Mouse (Mus musculus) MEL (cell line): Measurements from ENCODE around the gene Nup210l. TPM values are rescaled to one million over a fixed set of nuclear protein-coding genes. Genes with fewer than 3 reads are reported as not detected.
A peak's percentile ranks its signal among the peaks of the same experiment; 100 is the strongest.

Experiments used
- DNase-seq: peaks from one replicate; pipeline ENCODE4 v3.0.0; 2011; ENCODE audit warnings: low read depth, low spot score
- H3K27ac ChIP-seq: 2 replicates; pipeline ENCODE4 v1.5.1; 2012; ENCODE audit warnings: low read depth, mild to moderate bottlenecking, control low read depth, low read length, moderate library complexity; ENCODE audit not compliant: control insufficient read depth
- H3K27me3 ChIP-seq, 2 experiments: fragments of 150-350 bp in 1 of 2; sonication (generic) in 1 of 2; 2 replicates each; pipeline ENCODE4 v1.6.1; 2012; ENCODE audit warnings: low read length in 2 of 2, mild to moderate bottlenecking in 2 of 2, improper control_type of control experiment in 1 of 2, moderate library complexity in 1 of 2; ENCODE audit not compliant: insufficient read depth in 2 of 2, control insufficient read depth in 1 of 2
- H3K36me3 ChIP-seq, 2 experiments: 2 replicates each; pipeline ENCODE4 v1.6.1; 2012 to 2014; ENCODE audit warnings: low read length in 2 of 2, improper control_type of control experiment in 1 of 2, inconsistent platforms in 1 of 2, mild to moderate bottlenecking in 1 of 2; ENCODE audit not compliant: insufficient read depth in 2 of 2, control insufficient read depth in 1 of 2
- H3K4me1 ChIP-seq, 2 experiments: fragments of 150-350 bp in 1 of 2; sonication (generic) in 1 of 2; 2 replicates each; pipeline ENCODE4 v1.6.1; 2012; ENCODE audit warnings: low read length in 2 of 2, improper control_type of control experiment in 1 of 2, mild to moderate bottlenecking in 1 of 2; ENCODE audit not compliant: insufficient read depth in 2 of 2, control insufficient read depth in 1 of 2
- H3K4me3 ChIP-seq, 2 experiments: fragments of 150-350 bp in 1 of 2; sonication (generic) in 1 of 2; 2 replicates each; pipeline ENCODE4 v1.5.1; 2012; ENCODE audit warnings: low read depth in 2 of 2, low read length in 2 of 2, mild to moderate bottlenecking in 2 of 2, moderate library complexity in 2 of 2, control low read depth in 1 of 2, improper control_type of control experiment in 1 of 2; ENCODE audit not compliant: control insufficient read depth in 1 of 2, insufficient read depth in 1 of 2
- H3K79me2 ChIP-seq: 2 replicates; pipeline ENCODE4 v1.6.1; 2012; ENCODE audit warnings: mild to moderate bottlenecking, low read length, moderate library complexity; ENCODE audit not compliant: control insufficient read depth, poor library complexity, insufficient read depth
- H3K9ac ChIP-seq: 2 replicates; pipeline ENCODE4 v1.6.1; 2012; ENCODE audit warnings: low read depth, mild to moderate bottlenecking, control low read depth, low read length, moderate library complexity; ENCODE audit not compliant: control insufficient read depth, poor library complexity, severe bottlenecking
- H3K9me3 ChIP-seq: fragments of 150-350 bp; sonication (generic); replicated peaks from 2 replicates; pipeline ENCODE4 v1.6.1; 2012; ENCODE audit warnings: mild to moderate bottlenecking, low read length, improper control_type of control experiment, moderate library complexity; ENCODE audit not compliant: insufficient read depth
- BHLHE40 ChIP-seq: IDR thresholded peaks from 2 replicates; pipeline ENCODE4 v1.6.1; 2012; ENCODE audit warnings: low read depth, mild to moderate bottlenecking, inconsistent platforms, low read length, improper control_type of control experiment, borderline replicate concordance
- CHD1 ChIP-seq: IDR thresholded peaks from 2 replicates; pipeline ENCODE4 v1.6.1; 2012; ENCODE audit warnings: low read depth, mild to moderate bottlenecking, inconsistent platforms, low read length, improper control_type of control experiment
- CHD2 ChIP-seq: IDR thresholded peaks from 2 replicates; pipeline ENCODE4 v1.6.1; 2011; ENCODE audit warnings: low read length, improper control_type of control experiment
- CTCF ChIP-seq, 3 experiments: IDR thresholded peaks in 2 of 3; conservative IDR thresholded peaks in 1 of 3; 2 replicates each; pipeline ENCODE4 v1.5.1; 2011 to 2012; ENCODE audit warnings: low read length in 3 of 3, low read depth in 2 of 3, mild to moderate bottlenecking in 2 of 3, improper control_type of control experiment in 1 of 3, inconsistent platforms in 1 of 3, mixed read lengths in 1 of 3, moderate library complexity in 1 of 3; ENCODE audit not compliant: control insufficient read depth in 1 of 3, insufficient read depth in 1 of 3, poor library complexity in 1 of 3, severe bottlenecking in 1 of 3
- E2F4 ChIP-seq: IDR thresholded peaks from 2 replicates; pipeline ENCODE4 v1.6.1; 2011; ENCODE audit warnings: low read depth, low read length, improper control_type of control experiment, borderline replicate concordance
- ELF1 ChIP-seq: IDR thresholded peaks from 2 replicates; pipeline ENCODE4 v1.6.1; 2014; ENCODE audit warnings: low read depth, mild to moderate bottlenecking, inconsistent platforms, low read length, improper control_type of control experiment, moderate library complexity
- EP300 ChIP-seq, 2 experiments: IDR thresholded peaks; 2 replicates each; pipeline ENCODE4 v1.6.1; 2011; ENCODE audit warnings: improper control_type of control experiment in 2 of 2, low read length in 2 of 2, low read depth in 1 of 2, mild to moderate bottlenecking in 1 of 2
- ETS1 ChIP-seq: IDR thresholded peaks from 2 replicates; pipeline ENCODE4 v1.6.1; 2012; ENCODE audit warnings: low read depth, mild to moderate bottlenecking, inconsistent platforms, low read length, improper control_type of control experiment, moderate library complexity
- GABPA ChIP-seq: IDR thresholded peaks from 2 replicates; pipeline ENCODE4 v1.6.1; 2012; ENCODE audit warnings: low read depth, mild to moderate bottlenecking, inconsistent platforms, low read length, improper control_type of control experiment, moderate library complexity
- GATA1 ChIP-seq: IDR thresholded peaks from 2 replicates; pipeline ENCODE4 v1.6.1; 2011; ENCODE audit warnings: low read depth, low read length, improper control_type of control experiment
- HCFC1 ChIP-seq: IDR thresholded peaks from 2 replicates; pipeline ENCODE4 v1.6.1; 2012; ENCODE audit warnings: low read depth, mild to moderate bottlenecking, inconsistent platforms, low read length, improper control_type of control experiment, moderate library complexity
- JUND ChIP-seq: IDR thresholded peaks from 2 replicates; pipeline ENCODE4 v1.6.1; 2011; ENCODE audit warnings: low read depth, mild to moderate bottlenecking, improper control_type of control experiment, low read length
- KAT2A ChIP-seq: conservative IDR thresholded peaks from 2 replicates; pipeline ENCODE4 v1.6.1; 2012; ENCODE audit warnings: low read depth, low read length, improper control_type of control experiment, inconsistent platforms
- MAFK ChIP-seq: IDR thresholded peaks from 2 replicates; pipeline ENCODE4 v1.6.1; 2011; ENCODE audit warnings: low read depth, mild to moderate bottlenecking, low read length, improper control_type of control experiment, borderline replicate concordance
- MAX ChIP-seq: IDR thresholded peaks from 2 replicates; pipeline ENCODE4 v1.6.1; 2011; ENCODE audit warnings: low read length, improper control_type of control experiment
- MEF2A ChIP-seq: IDR thresholded peaks from 2 replicates; pipeline ENCODE4 v1.6.1; 2014; ENCODE audit warnings: low read depth, mild to moderate bottlenecking, inconsistent platforms, low read length, improper control_type of control experiment; ENCODE audit not compliant: poor library complexity, insufficient replicate concordance, severe bottlenecking; ENCODE audit errors: extremely low read depth
- MXI1 ChIP-seq: IDR thresholded peaks from 2 replicates; pipeline ENCODE4 v1.6.1; 2011; ENCODE audit warnings: mild to moderate bottlenecking, low read depth, low read length, improper control_type of control experiment
- MYB ChIP-seq: IDR thresholded peaks from 2 replicates; pipeline ENCODE4 v1.6.1; 2011; ENCODE audit warnings: mild to moderate bottlenecking, low read depth, low read length, improper control_type of control experiment
- MYC ChIP-seq: IDR thresholded peaks from 2 replicates; pipeline ENCODE4 v1.6.1; 2011; ENCODE audit warnings: low read depth, mild to moderate bottlenecking, low read length, improper control_type of control experiment, moderate library complexity
- NELFE ChIP-seq: IDR thresholded peaks from 2 replicates; pipeline ENCODE4 v1.6.1; 2011; ENCODE audit warnings: low read depth, low read length, improper control_type of control experiment
- NRF1 ChIP-seq: IDR thresholded peaks from 2 replicates; pipeline ENCODE4 v1.6.1; 2014; ENCODE audit warnings: low read depth, mild to moderate bottlenecking, inconsistent platforms, low read length, improper control_type of control experiment, moderate library complexity; ENCODE audit not compliant: poor library complexity, insufficient read depth, severe bottlenecking
- POLR2A ChIP-seq, 2 experiments: IDR thresholded peaks; 2 replicates each; pipeline ENCODE4 v1.6.1; 2011 to 2012; ENCODE audit warnings: low read length in 2 of 2, mild to moderate bottlenecking in 2 of 2, control low read depth in 1 of 2, improper control_type of control experiment in 1 of 2, low read depth in 1 of 2, moderate library complexity in 1 of 2; ENCODE audit not compliant: control insufficient read depth in 1 of 2, insufficient read depth in 1 of 2, poor library complexity in 1 of 2
- POLR2AphosphoS2 ChIP-seq: IDR thresholded peaks from 2 replicates; pipeline ENCODE4 v1.6.1; 2011; ENCODE audit warnings: low read length, improper control_type of control experiment
- POLR2AphosphoS5 ChIP-seq: IDR thresholded peaks from 2 replicates; pipeline ENCODE4 v1.6.1; 2012; ENCODE audit warnings: low read depth, borderline replicate concordance, mild to moderate bottlenecking, inconsistent platforms, low read length, moderate library complexity, mixed read lengths
- RAD21 ChIP-seq: IDR thresholded peaks from 2 replicates; pipeline ENCODE4 v1.6.1; 2011; ENCODE audit warnings: mild to moderate bottlenecking, low read depth, low read length, improper control_type of control experiment
- RCOR1 ChIP-seq: IDR thresholded peaks from 2 replicates; pipeline ENCODE4 v1.6.1; 2012; ENCODE audit warnings: low read depth, mild to moderate bottlenecking, inconsistent platforms, low read length, improper control_type of control experiment
- SMC3 ChIP-seq: IDR thresholded peaks from 2 replicates; pipeline ENCODE4 v1.6.1; 2011; ENCODE audit warnings: low read depth, low read length, improper control_type of control experiment
- TAL1 ChIP-seq: IDR thresholded peaks from 2 replicates; pipeline ENCODE4 v1.6.1; 2012; ENCODE audit warnings: mild to moderate bottlenecking, inconsistent platforms, low read length, moderate library complexity, mixed read lengths
- TBP ChIP-seq: IDR thresholded peaks from 2 replicates; pipeline ENCODE4 v1.8.0; 2011; ENCODE audit warnings: low read depth, low read length, improper control_type of control experiment
- TCF12 ChIP-seq: IDR thresholded peaks from 2 replicates; pipeline ENCODE4 v1.6.1; 2014; ENCODE audit warnings: low read depth, mild to moderate bottlenecking, inconsistent platforms, low read length, improper control_type of control experiment, moderate library complexity
- UBTF ChIP-seq: IDR thresholded peaks from 2 replicates; pipeline ENCODE4 v1.6.1; 2012; ENCODE audit warnings: low read depth, mild to moderate bottlenecking, inconsistent platforms, low read length, improper control_type of control experiment, moderate library complexity, borderline replicate concordance; ENCODE audit not compliant: insufficient read depth
- USF2 ChIP-seq, 2 experiments: IDR thresholded peaks; 2 replicates each; pipeline ENCODE4 v1.6.1; 2011 to 2012; ENCODE audit warnings: improper control_type of control experiment in 2 of 2, low read length in 2 of 2, borderline replicate concordance in 1 of 2, inconsistent platforms in 1 of 2, low read depth in 1 of 2, mild to moderate bottlenecking in 1 of 2; ENCODE audit not compliant: insufficient read depth in 1 of 2
- ZC3H11A ChIP-seq: IDR thresholded peaks from 2 replicates; pipeline ENCODE4 v1.6.1; 2012; ENCODE audit warnings: low read depth, mild to moderate bottlenecking, inconsistent platforms, low read length, improper control_type of control experiment
- ZMIZ1 ChIP-seq: IDR thresholded peaks from 2 replicates; pipeline ENCODE4 v1.6.1; 2012; ENCODE audit warnings: low read depth, mild to moderate bottlenecking, inconsistent platforms, low read length, improper control_type of control experiment, moderate library complexity
- ZNF384 ChIP-seq: IDR thresholded peaks from 2 replicates; pipeline ENCODE4 v1.6.1; 2012; ENCODE audit warnings: low read depth, mild to moderate bottlenecking, inconsistent platforms, low read length, improper control_type of control experiment
- polyA plus RNA-seq, 2 experiments: library from polyadenylated mRNA; stranded (reverse) in 1 of 2; unstranded in 1 of 2; fragments of >175 nt in 1 of 2; fragments of >200 nt in 1 of 2; gene quantifications; 2 replicates each; pipeline versions ENCODE4 v1.2.1 to v1.2.4; 2012; ENCODE audit warnings: low replicate concordance in 2 of 2, low read depth in 1 of 2; ENCODE audit not compliant: insufficient read length in 2 of 2, insufficient read depth in 1 of 2, missing spikeins in 1 of 2
- total RNA-seq: library from RNA; depleted of rRNA; stranded (reverse); fragments of 300-350 nt; gene quantifications from 2 replicates; pipeline ENCODE4 v1.2.3, GENCODE M21; 2012

Gene Nup210l
- total and polyA plus RNA-seq, 3 experiments = 0.54 to 0.65 TPM; not detected in 1

GRCm38 (mm10) chr3:90081365-90082240, 22.3 kb upstream of the Nup210l start:
- Histone ChIP-seq H3K9ac (peak overlapping the region; percentile 59), H3K4me3 (peak overlapping the region; percentile 39 to 61), H3K27ac (peak overlapping the region; percentile 75), H3K4me1 (peaks cover 31 to 52% of the 10 kb centered on the region in 2 experiments), H3K9me3 (no peaks in the 10 kb centered on the region), H3K79me2 (peaks cover 62% of the 10 kb centered on the region), H3K27me3 (no peaks in the 10 kb centered on the region), H3K36me3 (peaks cover 0 to 55% of the 10 kb centered on the region in 2 experiments; a peak in 3 of 4 replicates)
- peak; percentile 98 for DNase-seq
- TF ChIP-seq MYC (peak; percentile 100), ELF1 (no peak), RAD21 (no peak), MAX (peak; percentile 99), POLR2AphosphoS5 (no peak), E2F4 (no peak), SMC3 (no peak), NELFE (no peak; the same call in 1 of the 2 replicates), CTCF (IDR thresholded peaks at IDR 0.05 in 2 of 3, conservative IDR thresholded peaks at IDR 0.05 in 1 of 3; ENCODE audit: control insufficient read depth in 1 of 3, insufficient read depth in 1 of 3, low read depth in 2 of 3, low read length in 3 of 3, poor library complexity in 1 of 3, severe bottlenecking in 1 of 3) (no peak), JUND (no peak), EP300 (IDR thresholded peaks at IDR 0.05; ENCODE audit: low read depth in 1 of 2, low read length in 2 of 2) (peak; percentile 75 to 81), CHD1 (peak; percentile 68; the same call in 1 of the 2 replicates), UBTF (no peak), GABPA (no peak), MEF2A (0 out of 2 replicates have a peak, but pooled peaks have one; percentile 29), MYB (no peak), NRF1 (no peak), POLR2AphosphoS2 (no peak), USF2 (IDR thresholded peaks at IDR 0.05; ENCODE audit: borderline replicate concordance in 1 of 2, insufficient read depth in 1 of 2, low read depth in 1 of 2, low read length in 2 of 2) (no peak), MXI1 (peak; percentile 99), ZNF384 (0 out of 2 replicates have a peak, but pooled peaks have one; percentile 5), TBP (peak; percentile 89), ZC3H11A (0 out of 2 replicates have a peak, but pooled peaks have one; percentile 19), TCF12 (peak; percentile 67), HCFC1 (peak; percentile 71), BHLHE40 (no peak), ETS1 (peak; percentile 91), POLR2A (IDR thresholded peaks at IDR 0.05; ENCODE audit: control insufficient read depth in 1 of 2, insufficient read depth in 1 of 2, low read depth in 1 of 2, low read length in 2 of 2, poor library complexity in 1 of 2) (peak in 1 of 2 experiments; percentile 67; a peak in 2 of 4 replicates), KAT2A (no peak), ZMIZ1 (no peak), MAFK (peak; percentile 27; the same call in 1 of the 2 replicates), GATA1 (peak; percentile 88), CHD2 (no peak; the same call in 1 of the 2 replicates), TAL1 (peak; percentile 68), RCOR1 (peak; percentile 94)
